Mouse (Mus musculus) Patski (cell line): ENCODE data around the gene Irak3. TPM values are rescaled to one million over a fixed set of nuclear protein-coding genes. Genes with fewer than 3 reads are reported as not detected.

Experiments used
- ATAC-seq: fragments of 100-300 bp; one replicate; pipeline ENCODE4 v1.8.0; 2021
- CTCF ChIA-PET: fragments of 350-600 bp; sonication (Branson Sonifier 250); formaldehyde crosslinking; loops from one replicate; lab custom pipeline; 2022; ENCODE audit warnings: inconsistent platforms; lab: Charles Lee
- POLR2A ChIA-PET: fragments of 350-600 bp; sonication (Branson Sonifier 250); formaldehyde crosslinking; loops from one replicate; lab custom pipeline; 2022; ENCODE audit warnings: antibody characterized with exemption, inconsistent platforms; lab: Charles Lee
- DNase-seq: peaks from one replicate; pipeline ENCODE4 v3.0.0-alpha.2; 2011; ENCODE audit warnings: low read depth, low spot score
- H3K27me3 ChIP-seq: fragments of 371-371 bp; one replicate; pipeline ENCODE4 v1.5.1; 2021
- CTCF ChIP-seq: fragments of 100-300 bp; IDR thresholded peaks from one replicate; pipeline ENCODE4 v1.5.1; 2021
- in situ Hi-C: fragments of 300-500 bp; cut with MboI; formaldehyde crosslinking; loops from 3 replicates; pipeline ENCODE4 v1.11.1; 2018; ENCODE audit warnings: low pct_unique_long_range_greater_than_20kb, mixed read lengths
- polyA plus RNA-seq: library from polyadenylated mRNA; unstranded; gene quantifications from one replicate; pipeline ENCODE4 v1.2.3, GENCODE M21; 2021

Gene Irak3
- polyA plus RNA-seq, 1 experiment from 2014 or later, result 0.21 TPM

GRCm38 (mm10) chr10:120097564-120097963 lies 104.4 kb downstream of the Irak3 start:
- TF ChIP-seq CTCF, result no peak
- no peaks in the 10 kb centered on the region for H3K27me3 ChIP-seq
- ChIA-PET CTCF (no interaction called here), POLR2A (no interaction called here)
- no peak for DNase-seq
- no peak for ATAC-seq
- in situ Hi-C loops, result no loop called here

GRCm38 (mm10) chr10:120095716-120096115 lies 106.2 kb downstream of the Irak3 start:
- H3K27me3 ChIP-seq, result no peaks in the 10 kb centered on the region
- ATAC-seq (no peak), DNase-seq (no peak)
- CTCF ChIA-PET, result no interaction called here
- in situ Hi-C loops, result no loop called here
- TF ChIP-seq CTCF, result no peak
- POLR2A ChIA-PET, result no interaction called here

GRCm38 (mm10) chr10:120095136-120095535 lies 106.8 kb downstream of the Irak3 start:
- DNase-seq (no peak), ATAC-seq (no peak)
- no peaks in the 10 kb centered on the region for H3K27me3 ChIP-seq
- CTCF ChIA-PET, result no interaction called here
- POLR2A ChIA-PET, result no interaction called here
- in situ Hi-C loops, result no loop called here
- no peak for TF ChIP-seq CTCF

GRCm38 (mm10) chr10:120092548-120092947 lies 109.4 kb downstream of the Irak3 start:
- in situ Hi-C loops, result no loop called here
- ATAC-seq (no peak), DNase-seq (no peak)
- POLR2A ChIA-PET, result no interaction called here
- CTCF ChIA-PET, result no interaction called here
- no peak for TF ChIP-seq CTCF
- no peaks in the 10 kb centered on the region for H3K27me3 ChIP-seq

Other genes with a start within 250 kb of the Irak3 start
- 5.6 TPM for gene Helb, start 89.1 kb downstream of the Irak3 start, polyA plus RNA-seq
- gene Tmbim4, start 540 bp downstream of the Irak3 start, polyA plus RNA-seq, result 187 TPM
- 41.9 TPM for gene Llph, start 24.9 kb upstream of the Irak3 start, polyA plus RNA-seq